Mouse (Mus musculus) limb, embryonic 15.5 days (tissue): ENCODE results near the gene Grin2c. TPM values are rescaled to one million over a fixed set of nuclear protein-coding genes. Genes with fewer than 3 reads are reported as not detected.

Experiments used
- ATAC-seq: fragments of 200-750 bp; cut with Nextera tagmentation; 2 replicates; pipeline ENCODE4 v1.8.0; 2017; ENCODE audit warnings: low read depth, moderate TSS enrichment; ENCODE audit not compliant: insufficient number of reproducible peaks, low FRiP score, low TSS enrichment
- H3K27ac ChIP-seq: fragments of 300-500 bp; sonication (generic); 2 replicates; pipeline ENCODE4 v1.5.1; 2015; ENCODE audit warnings: moderate library complexity, mild to moderate bottlenecking, inconsistent platforms
- H3K27me3 ChIP-seq: fragments of 300-500 bp; sonication (generic); 2 replicates; pipeline ENCODE4 v1.6.1; 2015; ENCODE audit warnings: inconsistent platforms
- H3K36me3 ChIP-seq: fragments of 300-500 bp; sonication (generic); 2 replicates; pipeline ENCODE4 v1.6.1; 2015; ENCODE audit warnings: inconsistent platforms
- H3K4me1 ChIP-seq: fragments of 300-500 bp; sonication (generic); 2 replicates; pipeline ENCODE4 v1.6.1; 2015; ENCODE audit warnings: inconsistent platforms
- H3K4me2 ChIP-seq: fragments of 300-500 bp; sonication (generic); 2 replicates; pipeline ENCODE4 v1.6.1; 2015; ENCODE audit warnings: mild to moderate bottlenecking, inconsistent platforms
- H3K4me3 ChIP-seq: fragments of 300-500 bp; sonication (generic); 2 replicates; pipeline ENCODE4 v1.5.1; 2015; ENCODE audit warnings: mild to moderate bottlenecking, inconsistent platforms
- H3K9ac ChIP-seq: fragments of 300-500 bp; sonication (generic); 2 replicates; pipeline ENCODE4 v1.6.1; 2015; ENCODE audit warnings: inconsistent platforms
- H3K9me3 ChIP-seq: fragments of 300-500 bp; sonication (generic); 2 replicates; pipeline ENCODE4 v1.6.1; 2016; ENCODE audit warnings: inconsistent platforms
- WGBS: fragments of 180-500 bp; shearing (Covaris S2); methylation state at CpG from one replicate; pipeline ENCODE4 v1.1.7; 2015; 5-methylcytosine and 5-hydroxymethylcytosine counted together
- polyA plus RNA-seq: library from polyadenylated mRNA; unstranded; fragments of >200 nt; fragmentation: Nextera tagmentation; extraction: Ambion mirVana; gene quantifications from 2 replicates; pipeline ENCODE4 v1.2.1, GENCODE M21; 2015

Grin2c gene
- 0.05 TPM in 1 of 2 replicates, not detected in the other for polyA plus RNA-seq

GRCm38 (mm10) chr11:115267061-115267883, at the start of gene Grin2c:
Gene Grin2c (minus strand): TSS chr11:115267243.
- Histone ChIP-seq H3K9ac (peak within 1 kb of the TSS; percentile 7; the same call in 1 of the 2 replicates), H3K27ac (no peak within 1 kb of the TSS), H3K4me1 (peaks cover 27% of the 10 kb centered on the region), H3K4me2 (peak within 1 kb of the TSS; percentile 64), H3K27me3 (peaks cover 74% of the 10 kb centered on the region), H3K4me3 (peak within 1 kb of the TSS; percentile 35), H3K9me3 (no peaks in the 10 kb centered on the region), H3K36me3 (peaks cover 28% of the 10 kb centered on the region)
- 6% methylated on average over 41 of the region's 50 CpGs for WGBS
- ATAC-seq = no peak

GRCm38 (mm10) chr11:115314249-115314648, 47.2 kb upstream of the Grin2c start:
- no peaks in the 10 kb centered on the region for H3K9me3 ChIP-seq
- H3K36me3 ChIP-seq = no peaks in the 10 kb centered on the region
- H3K4me2 ChIP-seq = no peak overlapping the region
- WGBS = 43% methylated on average over 2 of the region's 2 CpGs
- no peak overlapping the region for H3K27ac ChIP-seq
- H3K27me3 ChIP-seq = peaks cover 73% of the 10 kb centered on the region
- H3K4me1 ChIP-seq = peaks cover 7% of the 10 kb centered on the region; the same call in 1 of the 2 replicates
- no peak overlapping the region for H3K4me3 ChIP-seq
- ATAC-seq = no peak
- no peak overlapping the region for H3K9ac ChIP-seq

- Histone ChIP-seq H3K4me2 (no peak overlapping the region), H3K9me3 (no peaks in the 10 kb centered on the region), H3K27me3 (peaks cover 23% of the 10 kb centered on the region), H3K4me1 (0 out of 2 replicates have a peak, but pooled peaks cover 5% of the 10 kb centered on the region), H3K9ac (no peak overlapping the region), H3K36me3 (no peaks in the 10 kb centered on the region), H3K27ac (no peak overlapping the region), H3K4me3 (no peak overlapping the region)
- WGBS = 65% methylated on average over 1 of the region's 1 CpGs
- ATAC-seq = no peak
Measured at GRCm38 (mm10) chr11:115308781-115309180, 41.7 kb upstream of the Grin2c start.

- Histone ChIP-seq H3K27me3 (peaks cover 6% of the 10 kb centered on the region; the same call in 1 of the 2 replicates), H3K9ac (no peak within 1 kb of the TSS), H3K4me3 (no peak within 1 kb of the TSS), H3K36me3 (no peaks in the 10 kb centered on the region), H3K27ac (no peak within 1 kb of the TSS), H3K4me1 (0 out of 2 replicates have a peak, but pooled peaks cover 5% of the 10 kb centered on the region), H3K9me3 (no peaks in the 10 kb centered on the region), H3K4me2 (no peak within 1 kb of the TSS)
- WGBS = 23% methylated on average over 8 of the region's 8 CpGs
- ATAC-seq = no peak
Measured at GRCm38 (mm10) chr11:115306863-115307262, 39.8 kb upstream of the Grin2c start, which contains the start of gene Otop2. Gene Otop2 (plus strand): TSS chr11:115307163.

GRCm38 (mm10) chr11:115303167-115303566, 36.1 kb upstream of the Grin2c start:
- 60% methylated on average over 8 of the region's 8 CpGs for WGBS
- peaks cover 21% of the 10 kb centered on the region for H3K27me3 ChIP-seq
- no peak for ATAC-seq

GRCm38 (mm10) chr11:115301351-115301750, 34.3 kb upstream of the Grin2c start:
- Histone ChIP-seq H3K9ac (no peak overlapping the region), H3K4me3 (no peak overlapping the region), H3K9me3 (no peaks in the 10 kb centered on the region), H3K36me3 (no peaks in the 10 kb centered on the region), H3K4me2 (no peak overlapping the region), H3K27ac (no peak overlapping the region), H3K27me3 (peaks cover 35% of the 10 kb centered on the region), H3K4me1 (peaks cover 11% of the 10 kb centered on the region)
- WGBS = 85% methylated on average over 2 of the region's 2 CpGs
- no peak for ATAC-seq

More at GRCm38 (mm10) chr11:115303167-115303566, 36.1 kb upstream of the Grin2c start:
- Histone ChIP-seq H3K36me3 (no peaks in the 10 kb centered on the region), H3K9ac (no peak overlapping the region), H3K4me3 (no peak overlapping the region), H3K9me3 (no peaks in the 10 kb centered on the region), H3K4me1 (0 out of 2 replicates have a peak, but pooled peaks cover 5% of the 10 kb centered on the region), H3K4me2 (no peak overlapping the region), H3K27ac (no peak overlapping the region)

GRCm38 (mm10) chr11:115300745-115301144, 33.7 kb upstream of the Grin2c start:
- WGBS = 77% methylated on average over 4 of the region's 4 CpGs
- no peak overlapping the region for H3K4me3 ChIP-seq
- no peak overlapping the region for H3K4me2 ChIP-seq
- no peak for ATAC-seq
- no peaks in the 10 kb centered on the region for H3K9me3 ChIP-seq
- H3K4me1 ChIP-seq = peaks cover 8% of the 10 kb centered on the region
- no peaks in the 10 kb centered on the region for H3K36me3 ChIP-seq
- peaks cover 42% of the 10 kb centered on the region for H3K27me3 ChIP-seq
- H3K9ac ChIP-seq = no peak overlapping the region
- H3K27ac ChIP-seq = no peak overlapping the region

GRCm38 (mm10) chr11:115298160-115298559, 31.1 kb upstream of the Grin2c start:
- no peak overlapping the region for H3K27ac ChIP-seq
- H3K4me3 ChIP-seq = no peak overlapping the region
- no peaks in the 10 kb centered on the region for H3K9me3 ChIP-seq
- no peak overlapping the region for H3K9ac ChIP-seq
- no peak overlapping the region for H3K4me2 ChIP-seq
- ATAC-seq = no peak
- H3K36me3 ChIP-seq = no peaks in the 10 kb centered on the region
- peaks cover 8% of the 10 kb centered on the region for H3K4me1 ChIP-seq
- H3K27me3 ChIP-seq = peaks cover 44% of the 10 kb centered on the region
- WGBS = 61% methylated on average over 8 of the region's 8 CpGs

GRCm38 (mm10) chr11:115297214-115297826, 30.3 kb upstream of the Grin2c start, which contains the start of gene Fads6:
Gene Fads6 (minus strand): TSS chr11:115297663.
- Histone ChIP-seq H3K9me3 (no peaks in the 10 kb centered on the region), H3K27me3 (peaks cover 44% of the 10 kb centered on the region), H3K9ac (no peak within 1 kb of the TSS), H3K4me2 (peak within 1 kb of the TSS; percentile 82), H3K4me3 (peak within 1 kb of the TSS; percentile 43), H3K4me1 (peaks cover 8% of the 10 kb centered on the region), H3K36me3 (no peaks in the 10 kb centered on the region), H3K27ac (no peak within 1 kb of the TSS)
- WGBS = under 1% methylated on average over 44 of the region's 44 CpGs
- ATAC-seq = no peak

- Histone ChIP-seq H3K27ac (no peak overlapping the region), H3K9me3 (no peaks in the 10 kb centered on the region), H3K4me1 (peaks cover 8% of the 10 kb centered on the region), H3K27me3 (peaks cover 44% of the 10 kb centered on the region), H3K36me3 (no peaks in the 10 kb centered on the region), H3K4me3 (peak overlapping the region; percentile 43), H3K9ac (no peak overlapping the region), H3K4me2 (peak overlapping the region; percentile 82)
- ATAC-seq = no peak
- 54% methylated on average over 21 of the region's 21 CpGs for WGBS
Measured at GRCm38 (mm10) chr11:115296471-115297210, 29.6 kb upstream of the Grin2c start.

- Histone ChIP-seq H3K4me2 (no peak overlapping the region), H3K4me3 (no peak overlapping the region), H3K9me3 (no peaks in the 10 kb centered on the region), H3K36me3 (no peaks in the 10 kb centered on the region), H3K9ac (no peak overlapping the region), H3K27ac (no peak overlapping the region), H3K27me3 (peaks cover 44% of the 10 kb centered on the region), H3K4me1 (peaks cover 8% of the 10 kb centered on the region)
- ATAC-seq = no peak
- WGBS = 82% methylated on average over 11 of the region's 11 CpGs
Measured at GRCm38 (mm10) chr11:115295939-115296338, 28.9 kb upstream of the Grin2c start.
